Mouse (Mus musculus) limb, embryonic 13.5 days (tissue): Measurements from ENCODE around the gene Wnk3. TPM values are rescaled to one million over a fixed set of nuclear protein-coding genes. Genes with fewer than 3 reads are reported as not detected.

Source experiments
- ATAC-seq: fragments of 200-750 bp; cut with Nextera tagmentation; 2 replicates; pipeline ENCODE4 v1.8.0; 2017; ENCODE audit warnings: low read depth, moderate number of reproducible peaks, moderate TSS enrichment; ENCODE audit not compliant: low FRiP score
- H3K27ac ChIP-seq: fragments of 300-500 bp; sonication (generic); 2 replicates; pipeline ENCODE4 v1.5.1; 2015; ENCODE audit warnings: inconsistent platforms, mild to moderate bottlenecking, moderate library complexity
- H3K27me3 ChIP-seq: fragments of 300-500 bp; sonication (generic); 2 replicates; pipeline ENCODE4 v1.6.1; 2015; ENCODE audit warnings: mild to moderate bottlenecking, inconsistent platforms
- H3K36me3 ChIP-seq: fragments of 300-500 bp; sonication (generic); 2 replicates; pipeline ENCODE4 v1.6.1; 2015; ENCODE audit warnings: inconsistent platforms, mild to moderate bottlenecking, moderate library complexity
- H3K4me1 ChIP-seq: fragments of 300-500 bp; sonication (generic); 2 replicates; pipeline ENCODE4 v1.6.1; 2015; ENCODE audit warnings: inconsistent platforms
- H3K4me2 ChIP-seq: fragments of 300-500 bp; sonication (generic); replicated peaks from 2 replicates; pipeline ENCODE4 v1.6.1; 2015; ENCODE audit warnings: inconsistent platforms, mild to moderate bottlenecking, moderate library complexity
- H3K4me3 ChIP-seq: fragments of 300-500 bp; sonication (generic); 2 replicates; pipeline ENCODE4 v1.5.1; 2015; ENCODE audit warnings: moderate library complexity, mild to moderate bottlenecking, inconsistent platforms
- H3K9ac ChIP-seq: fragments of 300-500 bp; sonication (generic); 2 replicates; pipeline ENCODE4 v1.6.1; 2015; ENCODE audit warnings: mild to moderate bottlenecking, inconsistent platforms
- H3K9me3 ChIP-seq: fragments of 300-500 bp; sonication (generic); 2 replicates; pipeline ENCODE4 v1.6.1; 2016; ENCODE audit warnings: inconsistent platforms
- WGBS: fragments of 180-500 bp; shearing (Covaris S2); methylation state at CpG from one replicate; pipeline ENCODE4 v1.1.7; 2015; 5-methylcytosine and 5-hydroxymethylcytosine counted together
- polyA plus RNA-seq: library from polyadenylated mRNA; unstranded; fragments of >200 nt; fragmentation: Nextera tagmentation; extraction: Ambion mirVana; gene quantifications from 2 replicates; pipeline ENCODE4 v1.2.1, GENCODE M21; 2015

The Wnk3 gene
- polyA plus RNA-seq, 1 experiment from 2014 or later, result 3.8 TPM

- Histone ChIP-seq H3K4me1 (peaks cover 7% of the 10 kb centered on the region; the same call in 1 of the 2 replicates), H3K4me2 (peak overlapping the region; percentile 75), H3K4me3 (peak overlapping the region; percentile 66), H3K9me3 (no peaks in the 10 kb centered on the region), H3K9ac (0 out of 2 replicates have a peak overlapping the region, but pooled peaks have one; percentile 19), H3K27me3 (peaks cover 37% of the 10 kb centered on the region), H3K27ac (no peak overlapping the region), H3K36me3 (peaks cover 5% of the 10 kb centered on the region; the same call in 1 of the 2 replicates)
- no peak for ATAC-seq
- WGBS, result 33% methylated on average over 11 of the region's 11 CpGs
These were observed 147.7 kb downstream of the Wnk3 start for GRCm38 (mm10) chrX:151345333-151346125.

DNA sequence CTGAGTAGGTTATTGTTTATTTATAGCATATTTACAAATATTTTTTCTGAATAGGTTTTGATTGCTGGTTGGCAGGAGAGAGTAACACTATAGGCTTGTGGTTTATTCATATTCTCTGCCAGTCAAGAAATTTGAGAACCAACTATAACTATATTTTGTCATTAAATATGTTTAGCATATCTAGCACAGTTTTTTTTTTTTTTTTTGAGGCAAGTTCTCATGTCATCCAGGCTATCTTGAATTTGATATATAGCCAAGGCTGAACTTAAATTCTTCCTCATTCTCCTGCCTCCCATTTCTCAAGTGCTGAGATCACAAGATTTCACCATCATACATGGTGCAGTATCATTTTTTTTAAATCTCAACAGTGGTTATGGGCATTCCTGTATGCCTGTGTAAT, 149.4 kb downstream of the Wnk3 start:
- H3K4me3 ChIP-seq, result no peak overlapping the region
- peak overlapping the region; percentile 75; the same call in 1 of the 2 replicates for H3K4me2 ChIP-seq
- peaks cover 5% of the 10 kb centered on the region; the same call in 1 of the 2 replicates for H3K36me3 ChIP-seq
- no peak for ATAC-seq
- H3K27ac ChIP-seq, result no peak overlapping the region
- H3K9me3 ChIP-seq, result no peaks in the 10 kb centered on the region
- H3K27me3 ChIP-seq, result peaks cover 25% of the 10 kb centered on the region
- H3K4me1 ChIP-seq, result peaks cover 7% of the 10 kb centered on the region; the same call in 1 of the 2 replicates
- H3K9ac ChIP-seq, result no peak overlapping the region

DNA sequence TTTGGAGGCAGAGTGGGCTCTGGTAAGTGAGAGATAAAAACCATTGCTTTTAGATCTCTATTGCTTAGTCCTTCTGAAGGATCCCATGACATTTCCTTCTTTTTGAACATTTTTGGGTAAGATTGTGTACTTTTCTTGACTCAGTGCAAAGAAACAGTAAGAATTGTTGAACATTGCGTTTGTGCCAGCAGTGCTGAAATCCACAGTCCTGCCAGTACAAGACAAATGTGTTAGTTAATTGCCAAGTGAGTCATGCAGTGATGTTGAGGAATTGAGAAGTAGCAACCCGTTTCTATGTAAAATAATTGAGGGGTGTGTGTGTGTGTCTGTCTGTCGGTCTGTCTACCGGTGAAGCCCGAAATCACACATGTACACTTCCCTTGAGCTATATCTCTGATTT, 151.4 kb downstream of the Wnk3 start:
- Histone ChIP-seq H3K9ac (no peak overlapping the region), H3K36me3 (peaks cover 5% of the 10 kb centered on the region; the same call in 1 of the 2 replicates), H3K27me3 (peaks cover 14% of the 10 kb centered on the region), H3K9me3 (no peaks in the 10 kb centered on the region), H3K4me1 (peaks cover 7% of the 10 kb centered on the region; the same call in 1 of the 2 replicates), H3K4me2 (no peak overlapping the region), H3K27ac (no peak overlapping the region), H3K4me3 (no peak overlapping the region)
- 90% methylated on average over 5 of the region's 5 CpGs for WGBS
- ATAC-seq, result no peak

Other genes starting within 250 kb of the Wnk3 start
- 26.4 and 26.5 TPM in 2 replicates for gene Gnl3l, start 180.8 kb upstream of the Wnk3 start, polyA plus RNA-seq
- gene Fgd1, start 151.9 kb upstream of the Wnk3 start, polyA plus RNA-seq, result 15.5 and 16.3 TPM in 2 replicates
- gene Tsr2, start 101.5 kb upstream of the Wnk3 start, polyA plus RNA-seq, result 43.0 and 44.8 TPM in 2 replicates
- gene Fam120c, start 146.1 kb downstream of the Wnk3 start, polyA plus RNA-seq, result 3.3 and 4.4 TPM in 2 replicates